Mouse (Mus musculus): ENCODE results near the gene Cd3d.
"Not testable (repeated sequence)": the region's sequence is repeated elsewhere in the genome, so short reads cannot be mapped to it uniquely, and the experiment has no call there.

Cd3d gene

GRCm38 (mm10) chr9:44981676-44982075 lies at the start of gene Cd3d:
Gene Cd3d (plus strand): TSS chr9:44981786.
- DNase-seq: no peak

GRCm38 (mm10) chr9:44941756-44942155 lies 39.8 kb upstream of the Cd3d start:
- no peak for DNase-seq

GRCm38 (mm10) chr9:44942421-44942820 lies 39.2 kb upstream of the Cd3d start:
- no peak for DNase-seq

GRCm38 (mm10) chr9:44946185-44946695 lies 35.3 kb upstream of the Cd3d start:
- no peak for DNase-seq

GRCm38 (mm10) chr9:44947836-44948235 lies 33.8 kb upstream of the Cd3d start:
- DNase-seq: no peak

- DNase-seq: no peak
Observed at GRCm38 (mm10) chr9:44954432-44954831, 27.2 kb upstream of the Cd3d start.

GRCm38 (mm10) chr9:44965126-44965832 lies 16.3 kb upstream of the Cd3d start, which contains the start of gene Ube4a:
Gene Ube4a (minus strand): TSS chr9:44965600.
- DNase-seq: peak; percentile 99

GRCm38 (mm10) chr9:44965833-44966466 lies 15.6 kb upstream of the Cd3d start:
- no peak for DNase-seq

- peak; percentile 81 for DNase-seq
Observed at GRCm38 (mm10) chr9:44966815-44967242, 14.8 kb upstream of the Cd3d start.

GRCm38 (mm10) chr9:44967763-44968162 lies 13.8 kb upstream of the Cd3d start:
- DNase-seq: not testable (repeated sequence)

- no peak for DNase-seq
Observed at GRCm38 (mm10) chr9:44969450-44969849, 12.1 kb upstream of the Cd3d start.

GRCm38 (mm10) chr9:44977813-44978212 lies 3.8 kb upstream of the Cd3d start:
- DNase-seq: no peak

GRCm38 (mm10) chr9:44979806-44980205 lies 1.8 kb upstream of the Cd3d start:
- DNase-seq: no peak

GRCm38 (mm10) chr9:44980242-44980641 lies 1.3 kb upstream of the Cd3d start, which contains the start of gene Cd3g:
Gene Cd3g (minus strand): TSS chr9:44980431.
- peak; percentile 14 for DNase-seq

GRCm38 (mm10) chr9:44981104-44981503 lies 482 bp upstream of the Cd3d start:
- no peak for DNase-seq

- no peak for DNase-seq
Observed at GRCm38 (mm10) chr9:44982081-44982480, 495 bp downstream of the Cd3d start.

- DNase-seq: no peak
Observed at GRCm38 (mm10) chr9:44982531-44982930, 945 bp downstream of the Cd3d start.

- no peak for DNase-seq
Observed at GRCm38 (mm10) chr9:44983001-44983400, 1.4 kb downstream of the Cd3d start.

GRCm38 (mm10) chr9:44985721-44986161 lies 4.2 kb downstream of the Cd3d start:
- DNase-seq: no peak

- DNase-seq: peak; percentile 26
Observed at GRCm38 (mm10) chr9:44986242-44986781, 4.7 kb downstream of the Cd3d start.

GRCm38 (mm10) chr9:44986976-44987375 lies 5.4 kb downstream of the Cd3d start:
- no peak for DNase-seq

GRCm38 (mm10) chr9:44991821-44992220 lies 10.2 kb downstream of the Cd3d start:
- no peak for DNase-seq

- no peak for DNase-seq
Observed at GRCm38 (mm10) chr9:44992271-44992670, 10.7 kb downstream of the Cd3d start.

- no peak for DNase-seq
Observed at GRCm38 (mm10) chr9:44993268-44993667, 11.7 kb downstream of the Cd3d start.

All from lung, postnatal 14 days (tissue).